Mouse (Mus musculus): Measurements from ENCODE around the gene Stard3.

DNA sequence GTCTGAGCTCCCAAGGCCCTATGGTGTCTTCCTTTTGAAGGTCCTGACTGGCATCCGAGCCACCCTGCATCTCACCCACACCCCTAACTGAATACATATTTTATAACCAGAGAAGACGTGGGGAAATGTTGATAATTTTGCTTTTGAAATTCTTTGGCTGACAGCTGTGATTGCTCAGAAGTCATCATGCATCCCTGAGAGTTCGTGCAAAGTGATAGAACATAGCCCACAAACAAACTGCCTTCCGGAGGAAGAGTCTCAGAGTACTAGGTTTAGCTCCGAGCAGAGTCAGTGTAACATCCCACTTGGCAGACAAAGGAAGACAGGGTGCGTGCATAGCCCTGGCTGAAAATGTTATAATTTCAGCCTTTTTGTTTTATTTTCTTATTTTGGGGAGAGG, 15.1 kb downstream of the Stard3 start:
- TF ChIP-seq RAD21 (IDR thresholded peaks at IDR 0.05; ENCODE audit: low read depth, low read length), result no peak
- TF ChIP-seq HCFC1 (IDR thresholded peaks at IDR 0.05; ENCODE audit: low read depth, low read length), result no peak
- TF ChIP-seq TAL1 (IDR thresholded peaks at IDR 0.05; ENCODE audit: low read length), result no peak
- TF ChIP-seq CHD1 (IDR thresholded peaks at IDR 0.05; ENCODE audit: low read depth, low read length), result no peak
- TF ChIP-seq POLR2AphosphoS5 (IDR thresholded peaks at IDR 0.05; ENCODE audit: borderline replicate concordance, low read depth, low read length), result no peak
- TF ChIP-seq MXI1 (IDR thresholded peaks at IDR 0.05; ENCODE audit: low read depth, low read length), result no peak
- no peak for TF ChIP-seq ETS1 (IDR thresholded peaks at IDR 0.05; ENCODE audit: low read depth, low read length)
- TF ChIP-seq CTCF (IDR thresholded peaks at IDR 0.05 in 2 of 3, conservative IDR thresholded peaks at IDR 0.05 in 1 of 3; ENCODE audit: control insufficient read depth in 1 of 3, insufficient read depth in 1 of 3, low read depth in 2 of 3, low read length in 3 of 3, poor library complexity in 1 of 3, severe bottlenecking in 1 of 3), result no peak
